Mouse (Mus musculus): ENCODE results near the gene Atrn.

Gene Atrn

GRCm38 (mm10) chr2:130905751-130906583 lies at the start of gene Atrn, which contains the start of gene 4930402H24Rik:
Atrn (plus strand) TSS chr2:130906495.
4930402H24Rik (minus strand) TSS chr2:130906406.
- DNase-seq (ENCODE audit: low spot score) = peak; percentile 92

GRCm38 (mm10) chr2:130862091-130862490 lies 44.2 kb upstream of the Atrn start:
- no peak for DNase-seq (ENCODE audit: low spot score)

- DNase-seq (ENCODE audit: low spot score) = no peak
Observed at GRCm38 (mm10) chr2:130870916-130871315, 35.4 kb upstream of the Atrn start.

- no peak for DNase-seq (ENCODE audit: low spot score)
Observed at GRCm38 (mm10) chr2:130877376-130877775, 28.9 kb upstream of the Atrn start.

- no peak for DNase-seq (ENCODE audit: low spot score)
Observed at GRCm38 (mm10) chr2:130886983-130887382, 19.3 kb upstream of the Atrn start.

GRCm38 (mm10) chr2:130887456-130887855 lies 18.8 kb upstream of the Atrn start:
- no peak for DNase-seq (ENCODE audit: low spot score)

- no peak for DNase-seq (ENCODE audit: low spot score)
Observed at GRCm38 (mm10) chr2:130896944-130897343, 9.4 kb upstream of the Atrn start.

GRCm38 (mm10) chr2:130897856-130898255 lies 8.4 kb upstream of the Atrn start:
- DNase-seq (ENCODE audit: low spot score) = no peak

- no peak for DNase-seq (ENCODE audit: low spot score)
Observed at GRCm38 (mm10) chr2:130898783-130899182, 7.5 kb upstream of the Atrn start.

- DNase-seq (ENCODE audit: low spot score) = peak; percentile 7
Observed at GRCm38 (mm10) chr2:130906584-130907315, 455 bp downstream of the Atrn start.

GRCm38 (mm10) chr2:130911691-130912090 lies 5.4 kb downstream of the Atrn start:
- no peak for DNase-seq (ENCODE audit: low spot score)

- peak; percentile 1 for DNase-seq (ENCODE audit: low spot score)
Observed at GRCm38 (mm10) chr2:130914873-130915272, 8.6 kb downstream of the Atrn start.

- DNase-seq (ENCODE audit: low spot score) = peak; percentile 33
Observed at GRCm38 (mm10) chr2:130916521-130917147, 10.3 kb downstream of the Atrn start.

GRCm38 (mm10) chr2:130917686-130918085 lies 11.4 kb downstream of the Atrn start:
- no peak for DNase-seq (ENCODE audit: low spot score)

- no peak for DNase-seq (ENCODE audit: low spot score)
Observed at GRCm38 (mm10) chr2:130919062-130919593, 12.8 kb downstream of the Atrn start.

- DNase-seq (ENCODE audit: low spot score) = no peak
Observed at GRCm38 (mm10) chr2:130924950-130925349, 18.7 kb downstream of the Atrn start.

GRCm38 (mm10) chr2:130928031-130928430 lies 21.7 kb downstream of the Atrn start:
- DNase-seq (ENCODE audit: low spot score) = no peak

- no peak for DNase-seq (ENCODE audit: low spot score)
Observed at GRCm38 (mm10) chr2:130928530-130928929, 22.2 kb downstream of the Atrn start.

- DNase-seq (ENCODE audit: low spot score) = no peak
Observed at GRCm38 (mm10) chr2:130929994-130930393, 23.7 kb downstream of the Atrn start.

- DNase-seq (ENCODE audit: low spot score) = no peak
Observed at GRCm38 (mm10) chr2:130932865-130933264, 26.6 kb downstream of the Atrn start.

- DNase-seq (ENCODE audit: low spot score) = no peak
Observed at GRCm38 (mm10) chr2:130949781-130950180, 43.5 kb downstream of the Atrn start.

GRCm38 (mm10) chr2:130950548-130950947 lies 44.3 kb downstream of the Atrn start:
- peak; percentile 87 for DNase-seq (ENCODE audit: low spot score)
